Mouse (Mus musculus): ENCODE measurements around the gene Il13ra1. TPM values are rescaled to one million over a fixed set of nuclear protein-coding genes. Genes with fewer than 3 reads are reported as not detected.

Il13ra1 gene
- polyA plus RNA-seq, 1 experiment from 2014 or later: 4.7 TPM

DNA sequence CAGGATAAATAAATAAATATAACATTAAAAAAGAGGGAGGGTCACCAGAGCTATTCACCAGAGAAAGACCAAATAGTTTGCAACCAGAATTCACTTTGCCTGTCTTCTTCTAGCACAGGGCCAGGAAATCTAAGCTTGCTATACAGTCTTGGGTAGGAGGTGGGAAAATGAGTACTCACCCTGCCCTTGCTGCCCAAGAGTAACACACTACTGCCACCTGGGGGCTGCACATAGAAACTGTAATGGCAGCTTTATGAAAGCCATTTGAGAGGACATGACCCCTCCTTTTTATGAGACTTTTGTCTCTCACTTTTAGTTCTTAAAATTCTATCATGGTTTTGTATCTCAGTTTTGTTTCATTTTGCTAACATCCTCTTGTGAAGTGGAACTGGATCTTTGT, 71.7 kb downstream of the Il13ra1 start:
- no peaks in the 10 kb centered on the region for H3K4me1 ChIP-seq (ENCODE audit: control insufficient read depth, insufficient read depth, low read length)
- H3K27ac ChIP-seq (ENCODE audit: low read depth, low read length): no peak overlapping the region
- ATAC-seq (ENCODE audit: low FRiP score): no peak
- H3K9ac ChIP-seq (ENCODE audit: low read length): no peak overlapping the region
- H3K27me3 ChIP-seq (ENCODE audit: control insufficient read depth, insufficient read depth, low read length): no peaks in the 10 kb centered on the region
- no peak overlapping the region for H3K4me2 ChIP-seq
- H3K9me3 ChIP-seq (ENCODE audit: control insufficient read depth, low read length): no peaks in the 10 kb centered on the region
- no peak for DNase-seq (ENCODE audit: low spot score, missing footprints)
- H3K36me3 ChIP-seq (ENCODE audit: control insufficient read depth, insufficient read depth, low read length): no peaks in the 10 kb centered on the region
- H3K4me3 ChIP-seq (ENCODE audit: low read depth, low read length): no peak overlapping the region

DNA sequence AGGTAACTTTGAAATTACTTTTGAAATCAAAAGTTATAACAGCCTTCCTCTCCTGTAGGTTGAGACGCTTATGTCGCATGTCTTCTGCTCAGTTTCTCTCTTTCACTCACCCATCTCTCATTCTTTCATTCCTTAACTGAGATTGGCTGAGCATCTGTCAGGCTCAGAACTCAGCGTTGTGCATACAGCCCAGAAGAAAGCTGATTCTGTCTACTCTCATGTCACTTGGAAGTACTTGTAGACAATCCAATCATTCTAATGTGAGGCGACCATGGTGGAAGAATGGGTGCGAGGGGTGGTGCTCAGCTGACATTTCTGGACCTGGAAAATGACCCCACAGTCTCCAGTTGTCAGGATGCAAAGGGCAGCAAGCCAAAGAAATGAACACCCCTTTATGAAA, 74.1 kb downstream of the Il13ra1 start:
- Histone ChIP-seq H3K4me1 (ENCODE audit: control insufficient read depth, insufficient read depth, low read length) (no peaks in the 10 kb centered on the region), H3K27me3 (ENCODE audit: control insufficient read depth, insufficient read depth, low read length) (no peaks in the 10 kb centered on the region), H3K27ac (ENCODE audit: low read depth, low read length) (peak overlapping the region; percentile 35; the same call in 1 of the 2 replicates), H3K9me3 (ENCODE audit: control insufficient read depth, low read length) (no peaks in the 10 kb centered on the region), H3K4me3 (ENCODE audit: low read depth, low read length) (no peak overlapping the region), H3K4me2 (no peak overlapping the region), H3K9ac (ENCODE audit: low read length) (no peak overlapping the region), H3K36me3 (ENCODE audit: control insufficient read depth, insufficient read depth, low read length) (no peaks in the 10 kb centered on the region)
- ATAC-seq (ENCODE audit: low FRiP score) (0 out of 2 replicates have a peak, but pooled peaks have one; percentile 22), DNase-seq (ENCODE audit: low spot score, missing footprints) (no peak)
- 59% methylated on average over 5 of the region's 5 CpGs for WGBS

DNA sequence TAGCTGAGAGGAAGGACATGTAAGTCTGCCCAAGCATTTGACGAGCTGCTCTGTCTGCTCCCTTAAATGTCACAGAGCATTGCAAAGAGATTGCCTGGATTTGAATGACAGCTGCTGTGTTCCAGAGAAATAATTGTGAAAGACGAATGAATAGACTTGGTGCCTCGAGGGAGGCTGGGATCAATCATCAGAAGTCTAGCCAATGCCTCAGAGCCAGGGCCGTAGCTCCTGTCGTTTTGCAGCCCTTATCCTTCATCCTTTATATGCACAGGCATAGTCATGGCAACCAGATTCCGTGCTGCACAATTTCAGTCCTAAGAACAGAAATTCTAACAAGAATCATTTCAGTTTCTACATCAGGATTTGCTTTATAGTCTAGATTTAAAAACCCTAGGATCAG, 74.5 kb downstream of the Il13ra1 start:
- no peaks in the 10 kb centered on the region for H3K4me1 ChIP-seq (ENCODE audit: control insufficient read depth, insufficient read depth, low read length)
- H3K27me3 ChIP-seq (ENCODE audit: control insufficient read depth, insufficient read depth, low read length): no peaks in the 10 kb centered on the region
- no peaks in the 10 kb centered on the region for H3K9me3 ChIP-seq (ENCODE audit: control insufficient read depth, low read length)
- no peak overlapping the region for H3K9ac ChIP-seq (ENCODE audit: low read length)
- H3K36me3 ChIP-seq (ENCODE audit: control insufficient read depth, insufficient read depth, low read length): no peaks in the 10 kb centered on the region
- peak; percentile 85 for ATAC-seq (ENCODE audit: low FRiP score)
- no peak overlapping the region for H3K4me2 ChIP-seq
- H3K27ac ChIP-seq (ENCODE audit: low read depth, low read length): peak overlapping the region; percentile 35; the same call in 1 of the 2 replicates
- no peak overlapping the region for H3K4me3 ChIP-seq (ENCODE audit: low read depth, low read length)
- no peak for DNase-seq (ENCODE audit: low spot score, missing footprints)
- 38% methylated on average over 6 of the region's 6 CpGs for WGBS

DNA sequence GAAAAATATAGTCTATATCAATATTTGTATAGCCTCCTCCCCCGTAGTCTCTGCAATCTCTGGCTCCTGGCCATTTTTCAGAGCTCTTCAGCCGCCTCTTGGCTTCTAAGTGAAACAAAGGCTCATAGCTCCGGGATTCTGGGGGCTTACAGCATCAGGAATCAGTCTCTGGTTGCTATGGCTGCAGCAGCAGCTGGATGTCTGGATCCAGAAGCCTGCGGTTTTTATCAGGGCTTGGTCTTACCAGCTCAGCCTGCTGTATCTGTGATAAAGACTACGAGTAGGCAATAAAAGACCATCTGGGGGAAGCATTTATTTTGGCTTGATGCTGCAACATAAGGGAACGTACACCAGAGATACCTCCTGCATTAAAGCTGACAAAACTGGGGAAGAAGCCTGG, 82.0 kb downstream of the Il13ra1 start:
- DNase-seq (ENCODE audit: low spot score, missing footprints) (no peak), ATAC-seq (ENCODE audit: low FRiP score) (peak; percentile 51; the same call in 1 of the 2 replicates)
- H3K27me3 ChIP-seq (ENCODE audit: control insufficient read depth, insufficient read depth, low read length): no peaks in the 10 kb centered on the region
- H3K4me2 ChIP-seq: no peak overlapping the region
- no peak overlapping the region for H3K9ac ChIP-seq (ENCODE audit: low read length)
- H3K27ac ChIP-seq (ENCODE audit: low read depth, low read length): peak overlapping the region; percentile 16; the same call in 1 of the 2 replicates
- WGBS: 18% methylated on average over 6 of the region's 6 CpGs
- no peak overlapping the region for H3K4me3 ChIP-seq (ENCODE audit: low read depth, low read length)
- H3K36me3 ChIP-seq (ENCODE audit: control insufficient read depth, insufficient read depth, low read length): no peaks in the 10 kb centered on the region
- no peaks in the 10 kb centered on the region for H3K9me3 ChIP-seq (ENCODE audit: control insufficient read depth, low read length)
- H3K4me1 ChIP-seq (ENCODE audit: control insufficient read depth, insufficient read depth, low read length): peaks cover 3% of the 10 kb centered on the region; the same call in 1 of the 2 replicates

DNA sequence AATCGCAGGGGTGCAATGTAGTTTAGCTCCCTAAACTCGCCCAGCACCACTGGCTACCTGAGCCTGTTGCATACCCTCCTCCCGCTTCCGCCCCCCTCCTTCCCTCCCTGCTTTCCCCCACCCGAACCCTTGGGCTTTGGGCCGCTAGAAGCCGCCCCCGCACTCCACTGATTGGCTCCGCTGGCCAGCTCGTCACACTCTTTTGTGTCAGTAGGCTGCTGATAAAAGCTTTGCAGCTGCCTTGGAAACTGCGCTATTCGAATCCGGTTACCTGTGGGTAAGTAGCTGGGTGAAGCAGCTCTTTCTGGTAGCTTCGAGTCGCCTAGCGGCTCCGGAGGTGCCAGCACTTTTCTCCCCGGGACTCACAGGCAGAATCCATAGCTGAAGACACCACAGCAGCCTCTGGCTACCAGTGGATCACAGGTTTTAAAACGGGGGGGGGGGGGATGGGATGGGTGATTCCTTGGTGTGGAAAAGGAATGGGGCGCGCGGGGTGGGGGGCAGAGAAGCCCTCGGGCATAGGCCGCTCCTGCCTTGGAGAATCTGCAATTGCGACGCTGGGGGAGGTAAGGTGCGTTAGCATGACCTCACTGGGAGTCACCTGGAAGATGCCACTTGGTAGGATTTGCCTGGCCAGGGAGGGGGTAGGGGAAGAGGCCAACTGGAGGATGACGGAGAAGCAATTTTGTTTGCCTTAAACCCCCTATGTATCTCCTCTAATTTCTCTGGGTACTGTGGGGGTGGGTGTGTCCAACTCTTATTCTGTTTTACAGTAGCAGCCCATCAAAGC, 84.0 kb downstream of the Il13ra1 start, which contains the start of gene Zcchc12:
Zcchc12 (plus strand) TSS at position 169 of the 790 bp plus-strand sequence.
- Histone ChIP-seq H3K36me3 (ENCODE audit: control insufficient read depth, insufficient read depth, low read length) (no peaks in the 10 kb centered on the region), H3K27ac (ENCODE audit: low read depth, low read length) (no peak within 1 kb of the TSS), H3K9ac (ENCODE audit: low read length) (no peak within 1 kb of the TSS), H3K4me3 (ENCODE audit: low read depth, low read length) (peak within 1 kb of the TSS; percentile 23), H3K9me3 (ENCODE audit: control insufficient read depth, low read length) (no peaks in the 10 kb centered on the region), H3K4me1 (ENCODE audit: control insufficient read depth, insufficient read depth, low read length) (peaks cover 3% of the 10 kb centered on the region; the same call in 1 of the 2 replicates), H3K4me2 (peak within 1 kb of the TSS; percentile 41), H3K27me3 (ENCODE audit: control insufficient read depth, insufficient read depth, low read length) (no peaks in the 10 kb centered on the region)
- DNase-seq (ENCODE audit: low spot score, missing footprints): peak; percentile 89
- peak; percentile 69 for ATAC-seq (ENCODE audit: low FRiP score)
- WGBS: 30% methylated on average over 26 of the region's 28 CpGs

DNA sequence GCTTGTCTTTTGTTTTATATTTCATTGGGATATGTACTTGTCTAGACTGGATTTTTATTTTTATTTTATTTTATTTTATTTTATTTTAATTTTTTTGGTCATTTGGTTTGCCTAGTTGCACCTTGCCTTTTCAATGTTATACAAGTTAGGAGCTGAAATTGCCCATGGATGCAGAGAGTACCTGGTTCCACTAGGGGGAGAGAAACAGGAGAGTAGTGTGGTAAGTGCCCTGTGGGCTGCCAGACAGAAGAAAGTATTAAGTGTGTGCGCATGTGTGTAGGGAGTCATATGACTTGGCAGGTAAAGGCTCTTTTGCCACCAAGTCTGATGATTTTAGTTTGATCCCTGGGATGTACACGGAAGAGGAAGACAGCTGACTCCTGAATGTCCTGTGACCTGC, 97.6 kb downstream of the Il13ra1 start:
- Histone ChIP-seq H3K4me3 (ENCODE audit: low read depth, low read length) (no peak overlapping the region), H3K9ac (ENCODE audit: low read length) (no peak overlapping the region), H3K4me1 (ENCODE audit: control insufficient read depth, insufficient read depth, low read length) (no peaks in the 10 kb centered on the region), H3K27me3 (ENCODE audit: control insufficient read depth, insufficient read depth, low read length) (no peaks in the 10 kb centered on the region), H3K4me2 (no peak overlapping the region), H3K9me3 (ENCODE audit: control insufficient read depth, low read length) (no peaks in the 10 kb centered on the region), H3K27ac (ENCODE audit: low read depth, low read length) (no peak overlapping the region), H3K36me3 (ENCODE audit: control insufficient read depth, insufficient read depth, low read length) (no peaks in the 10 kb centered on the region)
- ATAC-seq (ENCODE audit: low FRiP score) (no peak), DNase-seq (ENCODE audit: low spot score, missing footprints) (no peak)
- WGBS: 74% methylated on average over 2 of the region's 2 CpGs

DNA sequence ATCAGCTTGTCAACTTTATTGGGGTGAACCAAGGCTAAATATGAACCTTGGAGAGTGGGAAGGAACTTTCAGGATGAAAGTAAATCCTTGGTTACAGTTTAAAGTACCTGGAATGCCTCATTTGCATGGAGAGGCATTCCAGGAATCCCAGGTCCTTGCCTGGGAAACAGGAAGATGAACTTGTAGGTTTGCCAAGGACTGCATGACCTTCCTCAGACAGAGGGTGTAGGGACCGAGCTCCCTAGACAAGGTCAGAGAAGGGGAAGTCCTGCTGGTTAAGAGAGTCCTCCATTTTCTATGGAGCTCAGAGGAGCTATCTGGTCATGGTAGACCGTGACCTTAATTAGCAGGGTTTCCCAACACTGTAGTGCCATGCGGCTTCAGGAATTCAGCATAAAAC, 99.3 kb downstream of the Il13ra1 start:
- WGBS: 78% methylated on average over 3 of the region's 3 CpGs

More for the DNA sequence above, 99.3 kb downstream of the Il13ra1 start:
- no peaks in the 10 kb centered on the region for H3K36me3 ChIP-seq (ENCODE audit: control insufficient read depth, insufficient read depth, low read length)
- ATAC-seq (ENCODE audit: low FRiP score) (no peak), DNase-seq (ENCODE audit: low spot score, missing footprints) (no peak)
- no peaks in the 10 kb centered on the region for H3K27me3 ChIP-seq (ENCODE audit: control insufficient read depth, insufficient read depth, low read length)
- H3K9me3 ChIP-seq (ENCODE audit: control insufficient read depth, low read length): no peaks in the 10 kb centered on the region
- H3K27ac ChIP-seq (ENCODE audit: low read depth, low read length): no peak overlapping the region
- H3K9ac ChIP-seq (ENCODE audit: low read length): no peak overlapping the region
- no peak overlapping the region for H3K4me3 ChIP-seq (ENCODE audit: low read depth, low read length)
- H3K4me2 ChIP-seq: no peak overlapping the region
- H3K4me1 ChIP-seq (ENCODE audit: control insufficient read depth, insufficient read depth, low read length): no peaks in the 10 kb centered on the region

Other genes with a start within 250 kb of the Il13ra1 start
- 24.2 and 29.0 TPM in 2 replicates for gene Dock11, start 223.3 kb upstream of the Il13ra1 start, polyA plus RNA-seq (2014; fragmentation: Nextera tagmentation; extraction: Ambion mirVana)
- gene Zcchc12, start 83.8 kb downstream of the Il13ra1 start, polyA plus RNA-seq (2014; fragmentation: Nextera tagmentation; extraction: Ambion mirVana): 46.7 and 50.7 TPM in 2 replicates
- 1.1 and 1.7 TPM in 2 replicates for gene Lonrf3, start 216.2 kb downstream of the Il13ra1 start, polyA plus RNA-seq (2014; fragmentation: Nextera tagmentation; extraction: Ambion mirVana)

All from midbrain, embryonic 11.5 days (tissue).